Mouse (Mus musculus) embryonic stem cell, embryonic (primary cell): ENCODE data around the gene Slc6a6.

ENCODE experiments used
- CTCF ChIA-PET, 4 experiments: fragments of 300-600 bp in 2 of 4; fragments of 350-600 bp in 2 of 4; sonication (Branson Sonifier 250); formaldehyde crosslinking; loops; one replicate each; lab custom pipeline; 2022; ENCODE audit warnings: inconsistent platforms in 2 of 4; lab: Charles Lee
- POLR2A ChIA-PET, 4 experiments: fragments of 300-600 bp in 2 of 4; fragments of 350-600 bp in 2 of 4; sonication (Branson Sonifier 250); formaldehyde crosslinking; loops; one replicate each; lab custom pipeline; 2022; ENCODE audit warnings: antibody characterized with exemption in 4 of 4, inconsistent platforms in 1 of 4; lab: Charles Lee

Gene Slc6a6

GRCm38 (mm10) chr6:91720588-91721214 is 36.8 kb downstream of the Slc6a6 start:
- CTCF ChIA-PET: interaction anchor here in 3 of 4 experiments (0.6 to 1.7 kb wide), 4 partner anchors 11 to 20 kb away, joined by 3 to 6 read pairs (median 6); no protein-coding TSS in a partner anchor

GRCm38 (mm10) chr6:91721215-91721701 is 37.4 kb downstream of the Slc6a6 start:
- CTCF ChIA-PET: interaction anchor here in 2 of 4 experiments (0.6 to 0.8 kb wide), 3 partner anchors 13 to 43 kb away, joined by 3 to 6 read pairs (median 3); no protein-coding TSS in a partner anchor
- POLR2A ChIA-PET: interaction anchor here in 2 of 4 experiments (0.9 to 16.2 kb wide), 9 partner anchors 8 to 62 kb away, joined by 3 to 249 read pairs (median 15); no protein-coding TSS in a partner anchor

More at GRCm38 (mm10) chr6:91720588-91721214, 36.8 kb downstream of the Slc6a6 start:
- POLR2A ChIA-PET: interaction anchor here in 2 of 4 experiments (0.9 to 16.2 kb wide), 11 partner anchors 8 to 61 kb away, joined by 3 to 249 read pairs (median 13); no protein-coding TSS in a partner anchor

- POLR2A ChIA-PET: interaction anchor here in 2 of 4 experiments (0.9 to 2.1 kb wide), 6 partner anchors 9 to 110 kb away, joined by 3 to 8 read pairs (median 3); no protein-coding TSS in a partner anchor
- CTCF ChIA-PET: no interaction called here
These were observed 43.5 kb downstream of the Slc6a6 start for GRCm38 (mm10) chr6:91727361-91727760.

- POLR2A ChIA-PET: interaction anchor here (0.6 to 2.3 kb wide), 18 partner anchors 11 to 64 kb away, joined by 3 to 15 read pairs (median 4); partner anchors contain the start of gene Slc6a6 (in 2 of the 4)
- CTCF ChIA-PET: no interaction called here
These were observed 45.2 kb downstream of the Slc6a6 start for GRCm38 (mm10) chr6:91728939-91729619.

GRCm38 (mm10) chr6:91729677-91730127 is 45.8 kb downstream of the Slc6a6 start:
- POLR2A ChIA-PET: interaction anchor here in 3 of 4 experiments (0.6 to 3.8 kb wide), 19 partner anchors 9 to 207 kb away, joined by 3 to 27 read pairs (median 6); partner anchors contain the start of gene Slc6a6 (in 2 of the 3)
- CTCF ChIA-PET: interaction anchor here in 1 of 4 experiments (0.9 kb wide), 1 partner anchor 44 kb away, joined by 3 read pairs; no protein-coding TSS in a partner anchor

GRCm38 (mm10) chr6:91732138-91732537 is 48.3 kb downstream of the Slc6a6 start:
- CTCF ChIA-PET: interaction anchor here (0.6 to 2.0 kb wide), 9 partner anchors 12 to 537 kb away, joined by 3 to 8 read pairs (median 4); no protein-coding TSS in a partner anchor
- POLR2A ChIA-PET: interaction anchor here (0.6 to 3.8 kb wide), 22 partner anchors 10 to 290 kb away, joined by 3 to 27 read pairs (median 3); partner anchors contain the start of gene Ccdc174 (in 1 of the 4)

- POLR2A ChIA-PET: interaction anchor here (0.5 to 3.5 kb wide), 21 partner anchors 9 to 227 kb away, joined by 3 to 16 read pairs (median 4); no protein-coding TSS in a partner anchor
- CTCF ChIA-PET: interaction anchor here in 1 of 4 experiments (1.4 kb wide), 1 partner anchor 15 kb away, joined by 5 read pairs; no protein-coding TSS in a partner anchor
These were observed 52.6 kb downstream of the Slc6a6 start for GRCm38 (mm10) chr6:91736471-91736870.

GRCm38 (mm10) chr6:91737451-91737850 is 53.6 kb downstream of the Slc6a6 start:
- POLR2A ChIA-PET: interaction anchor here in 2 of 4 experiments (1.0 to 3.5 kb wide), 13 partner anchors 9 to 210 kb away, joined by 3 to 16 read pairs (median 4); no protein-coding TSS in a partner anchor
- CTCF ChIA-PET: interaction anchor here in 2 of 4 experiments (0.6 to 1.4 kb wide), 2 partner anchors 14 to 818 kb away, joined by 3 to 5 read pairs; no protein-coding TSS in a partner anchor

- POLR2A ChIA-PET: interaction anchor here in 2 of 4 experiments (1.3 to 3.5 kb wide), 4 partner anchors 25 to 49 kb away, joined by 3 to 16 read pairs (median 4); no protein-coding TSS in a partner anchor
- CTCF ChIA-PET: no interaction called here
These were observed 54.2 kb downstream of the Slc6a6 start for GRCm38 (mm10) chr6:91738058-91738457.

- POLR2A ChIA-PET: interaction anchor here in 2 of 4 experiments (0.9 to 1.4 kb wide), 4 partner anchors 12 to 35 kb away, joined by 3 to 4 read pairs (median 4); no protein-coding TSS in a partner anchor
- CTCF ChIA-PET: interaction anchor here in 2 of 4 experiments (1.1 to 1.4 kb wide), 3 partner anchors 18 to 213 kb away, joined by 4 to 7 read pairs (median 5); no protein-coding TSS in a partner anchor
These were observed 57.2 kb downstream of the Slc6a6 start for GRCm38 (mm10) chr6:91741046-91741445.

- CTCF ChIA-PET: no interaction called here
- POLR2A ChIA-PET: no interaction called here
These were observed 58.6 kb downstream of the Slc6a6 start for GRCm38 (mm10) chr6:91742466-91742865.

GRCm38 (mm10) chr6:91742995-91743394 is 59.1 kb downstream of the Slc6a6 start:
- CTCF ChIA-PET: interaction anchor here in 1 of 4 experiments (1.4 kb wide), 1 partner anchor 216 kb away, joined by 3 read pairs; no protein-coding TSS in a partner anchor
- POLR2A ChIA-PET: interaction anchor here in 1 of 4 experiments (0.9 kb wide), 1 partner anchor 41 kb away, joined by 13 read pairs; no protein-coding TSS in a partner anchor

- CTCF ChIA-PET: interaction anchor here in 2 of 4 experiments (0.6 to 1.4 kb wide), 2 partner anchors 211 to 217 kb away, joined by 3 read pairs; no protein-coding TSS in a partner anchor
- POLR2A ChIA-PET: interaction anchor here in 1 of 4 experiments (0.9 to 1.0 kb wide), 3 partner anchors 10 to 42 kb away, joined by 3 to 13 read pairs (median 4); no protein-coding TSS in a partner anchor
These were observed 60.0 kb downstream of the Slc6a6 start for GRCm38 (mm10) chr6:91743886-91744285.

- POLR2A ChIA-PET: interaction anchor here in 1 of 4 experiments (0.6 to 2.1 kb wide), 4 partner anchors 9 to 80 kb away, joined by 3 to 6 read pairs (median 3); no protein-coding TSS in a partner anchor
- CTCF ChIA-PET: interaction anchor here in 2 of 4 experiments (0.5 to 1.3 kb wide), 2 partner anchors 62 to 170 kb away, joined by 3 to 5 read pairs; partner anchors contain the start of gene Slc6a6 (in 1 of the 2)
These were observed 61.4 kb downstream of the Slc6a6 start for GRCm38 (mm10) chr6:91745246-91745645.

GRCm38 (mm10) chr6:91745947-91746582 is 62.2 kb downstream of the Slc6a6 start:
- ChIA-PET POLR2A (interaction anchor here in 2 of 4 experiments (1.1 to 2.1 kb wide), 5 partner anchors 9 to 80 kb away, joined by 3 to 6 read pairs (median 3); no protein-coding TSS in a partner anchor), CTCF (interaction anchor here in 2 of 4 experiments (0.6 to 1.3 kb wide), 3 partner anchors 15 to 170 kb away, joined by 3 read pairs; no protein-coding TSS in a partner anchor)

GRCm38 (mm10) chr6:91746776-91747175 is 62.9 kb downstream of the Slc6a6 start:
- ChIA-PET POLR2A (interaction anchor here in 2 of 4 experiments (1.1 to 2.1 kb wide), 5 partner anchors 9 to 63 kb away, joined by 3 to 6 read pairs (median 3); partner anchors contain the start of gene Slc6a6 (in 1 of the 2)), CTCF (interaction anchor here in 1 of 4 experiments (0.6 kb wide), 2 partner anchors 14 to 43 kb away, joined by 3 read pairs; no protein-coding TSS in a partner anchor)
